Mouse (Mus musculus): ENCODE results near the gene Qtrt1. TPM values are rescaled to one million over a fixed set of nuclear protein-coding genes. Genes with fewer than 3 reads are reported as not detected.

Qtrt1 gene
- polyA plus RNA-seq, 1 experiment from 2014 or later, result 30.8 TPM

- no peak for DNase-seq (ENCODE audit: low spot score)
- WGBS, result 86% methylated on average over 3 of the region's 3 CpGs
- no peaks in the 10 kb centered on the region for H3K27me3 ChIP-seq (ENCODE audit: control insufficient read depth, insufficient read depth, low read length)
- no peak overlapping the region for H3K9ac ChIP-seq (ENCODE audit: low read length)
- no peak for ATAC-seq (ENCODE audit: low FRiP score, low TSS enrichment)
- no peak for TF ChIP-seq CTCF (IDR thresholded peaks at IDR 0.05; ENCODE audit: low read depth)
- no peak for TF ChIP-seq EP300 (optimal IDR thresholded peaks at IDR 0.05)
- H3K4me1 ChIP-seq (replicated peaks; ENCODE audit: control insufficient read depth, insufficient read depth), result no peaks in the 10 kb centered on the region
- H3K4me3 ChIP-seq (ENCODE audit: low read depth, low read length), result no peak overlapping the region
- no peak overlapping the region for H3K27ac ChIP-seq (replicated peaks)
- no peak overlapping the region for H3K4me2 ChIP-seq (replicated peaks; ENCODE audit: low read depth)
- no peaks in the 10 kb centered on the region for H3K9me3 ChIP-seq (ENCODE audit: control insufficient read depth, low read length)
- peaks cover 57% of the 10 kb centered on the region for H3K36me3 ChIP-seq (ENCODE audit: control insufficient read depth, insufficient read depth, low read length)
These were observed 15.9 kb upstream of the Qtrt1 start for GRCm38 (mm10) chr9:21395692-21396091.

DNA sequence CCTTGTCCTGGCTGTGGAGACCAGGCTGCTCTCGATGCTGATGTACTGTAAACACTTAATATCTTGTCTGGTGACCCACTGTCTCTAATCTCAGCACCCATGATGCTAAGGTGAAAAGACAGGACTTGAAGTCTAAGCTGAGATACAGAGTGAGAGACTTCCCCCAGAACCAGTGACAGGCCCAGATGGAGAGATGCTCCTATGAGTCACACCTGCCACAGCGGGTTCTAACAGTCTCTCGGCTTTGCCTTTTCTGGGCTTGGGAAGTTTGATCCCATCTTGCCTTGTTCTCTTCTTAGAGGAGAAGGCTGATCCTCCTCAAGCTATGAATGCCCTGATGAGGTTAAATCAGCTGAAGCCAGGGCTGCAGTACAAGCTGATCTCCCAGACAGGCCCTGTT is 14.5 kb upstream of the Qtrt1 start:
- ATAC-seq (ENCODE audit: low FRiP score, low TSS enrichment) (no peak), DNase-seq (ENCODE audit: low spot score) (no peak)
- Histone ChIP-seq H3K36me3 (ENCODE audit: control insufficient read depth, insufficient read depth, low read length) (peaks cover 65% of the 10 kb centered on the region), H3K27ac (replicated peaks) (no peak overlapping the region), H3K4me3 (ENCODE audit: low read depth, low read length) (no peak overlapping the region), H3K9ac (ENCODE audit: low read length) (no peak overlapping the region), H3K4me2 (replicated peaks; ENCODE audit: low read depth) (no peak overlapping the region), H3K27me3 (ENCODE audit: control insufficient read depth, insufficient read depth, low read length) (no peaks in the 10 kb centered on the region), H3K9me3 (ENCODE audit: control insufficient read depth, low read length) (no peaks in the 10 kb centered on the region), H3K4me1 (replicated peaks; ENCODE audit: control insufficient read depth, insufficient read depth) (no peaks in the 10 kb centered on the region)
- WGBS, result 94% methylated on average over 3 of the region's 3 CpGs
- TF ChIP-seq CTCF (IDR thresholded peaks at IDR 0.05; ENCODE audit: low read depth), result no peak
- TF ChIP-seq EP300 (optimal IDR thresholded peaks at IDR 0.05), result no peak

- Histone ChIP-seq H3K4me1 (replicated peaks; ENCODE audit: control insufficient read depth, insufficient read depth) (no peaks in the 10 kb centered on the region), H3K9ac (ENCODE audit: low read length) (no peak overlapping the region), H3K4me2 (replicated peaks; ENCODE audit: low read depth) (no peak overlapping the region), H3K27ac (replicated peaks) (no peak overlapping the region), H3K36me3 (ENCODE audit: control insufficient read depth, insufficient read depth, low read length) (peaks cover 52% of the 10 kb centered on the region), H3K27me3 (ENCODE audit: control insufficient read depth, insufficient read depth, low read length) (no peaks in the 10 kb centered on the region), H3K9me3 (ENCODE audit: control insufficient read depth, low read length) (no peaks in the 10 kb centered on the region), H3K4me3 (ENCODE audit: low read depth, low read length) (no peak overlapping the region)
- DNase-seq (ENCODE audit: low spot score) (no peak), ATAC-seq (ENCODE audit: low FRiP score, low TSS enrichment) (no peak)
- WGBS, result 92% methylated on average over 9 of the region's 9 CpGs
- TF ChIP-seq EP300 (optimal IDR thresholded peaks at IDR 0.05) (no peak), CTCF (IDR thresholded peaks at IDR 0.05; ENCODE audit: low read depth) (no peak)
These were observed 10.6 kb upstream of the Qtrt1 start for GRCm38 (mm10) chr9:21401042-21401441.

DNA sequence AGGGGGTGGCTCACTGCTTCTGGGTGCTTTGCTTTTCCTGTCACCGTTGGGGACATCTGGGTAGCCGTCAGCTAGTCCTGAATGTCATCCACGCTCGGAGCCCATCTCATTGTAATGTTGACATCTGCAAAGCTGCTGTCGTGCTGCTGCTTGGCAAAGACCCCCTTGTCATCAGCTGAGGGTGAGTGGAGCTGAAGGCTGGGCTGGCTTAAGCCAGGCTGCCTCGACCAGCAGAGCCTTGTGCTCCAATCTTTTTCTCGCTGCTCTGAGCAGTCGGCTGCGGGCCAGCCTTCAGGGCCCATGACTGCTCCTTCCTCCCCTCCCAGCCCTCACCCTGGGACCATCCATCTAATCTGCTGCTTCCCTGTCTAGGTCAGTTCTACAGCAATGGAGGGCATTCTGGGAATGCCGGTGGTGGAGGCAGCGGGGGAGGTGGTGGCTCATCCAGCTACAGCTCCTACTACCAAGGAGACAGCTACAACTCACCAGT is 8.8 kb upstream of the Qtrt1 start:
- DNase-seq (ENCODE audit: low spot score) (no peak), ATAC-seq (ENCODE audit: low FRiP score, low TSS enrichment) (no peak)
- WGBS, result 78% methylated on average over 11 of the region's 11 CpGs
- Histone ChIP-seq H3K9ac (ENCODE audit: low read length) (no peak overlapping the region), H3K36me3 (ENCODE audit: control insufficient read depth, insufficient read depth, low read length) (peaks cover 54% of the 10 kb centered on the region), H3K4me3 (ENCODE audit: low read depth, low read length) (no peak overlapping the region), H3K4me2 (replicated peaks; ENCODE audit: low read depth) (no peak overlapping the region), H3K27ac (replicated peaks) (no peak overlapping the region), H3K9me3 (ENCODE audit: control insufficient read depth, low read length) (no peaks in the 10 kb centered on the region), H3K4me1 (replicated peaks; ENCODE audit: control insufficient read depth, insufficient read depth) (no peaks in the 10 kb centered on the region), H3K27me3 (ENCODE audit: control insufficient read depth, insufficient read depth, low read length) (no peaks in the 10 kb centered on the region)
- TF ChIP-seq EP300 (optimal IDR thresholded peaks at IDR 0.05), result no peak
- TF ChIP-seq CTCF (IDR thresholded peaks at IDR 0.05; ENCODE audit: low read depth), result no peak

- TF ChIP-seq CTCF (IDR thresholded peaks at IDR 0.05; ENCODE audit: low read depth), result no peak
- TF ChIP-seq EP300 (optimal IDR thresholded peaks at IDR 0.05), result no peak
- no peak for DNase-seq (ENCODE audit: low spot score)
- ATAC-seq (ENCODE audit: low FRiP score, low TSS enrichment), result no peak
- 97% methylated on average over 5 of the region's 5 CpGs for WGBS
- peaks cover 52% of the 10 kb centered on the region for H3K36me3 ChIP-seq (ENCODE audit: control insufficient read depth, insufficient read depth, low read length)
- no peak overlapping the region for H3K9ac ChIP-seq (ENCODE audit: low read length)
- H3K4me3 ChIP-seq (ENCODE audit: low read depth, low read length), result no peak overlapping the region
- no peak overlapping the region for H3K4me2 ChIP-seq (replicated peaks; ENCODE audit: low read depth)
- no peak overlapping the region for H3K27ac ChIP-seq (replicated peaks)
- H3K9me3 ChIP-seq (ENCODE audit: control insufficient read depth, low read length), result no peaks in the 10 kb centered on the region
- H3K4me1 ChIP-seq (replicated peaks; ENCODE audit: control insufficient read depth, insufficient read depth), result no peaks in the 10 kb centered on the region
- no peaks in the 10 kb centered on the region for H3K27me3 ChIP-seq (ENCODE audit: control insufficient read depth, insufficient read depth, low read length)
These were observed 7.9 kb upstream of the Qtrt1 start for GRCm38 (mm10) chr9:21403745-21404144.

DNA sequence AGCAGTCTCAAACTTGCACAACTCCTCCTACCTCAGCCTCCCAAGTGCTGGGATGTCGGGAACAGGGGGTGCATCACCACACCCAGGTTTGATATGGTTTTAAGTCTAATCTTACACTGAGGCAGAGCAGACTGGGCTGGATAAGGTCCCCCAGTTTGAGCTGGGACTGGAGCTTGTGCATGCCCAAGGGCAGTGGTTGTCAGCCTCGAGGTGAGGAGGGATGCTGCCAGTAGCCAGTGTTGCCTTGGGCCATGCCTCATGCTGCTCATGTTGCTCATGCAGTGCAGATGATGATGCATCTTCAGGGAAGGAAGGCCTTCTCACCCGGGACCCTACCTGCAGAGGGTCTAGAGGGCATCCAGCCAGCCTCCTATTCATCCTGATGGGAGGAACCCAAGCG is 6.1 kb upstream of the Qtrt1 start:
- H3K4me3 ChIP-seq (ENCODE audit: low read depth, low read length), result no peak overlapping the region
- WGBS, result 72% methylated on average over 4 of the region's 4 CpGs
- no peak for ATAC-seq (ENCODE audit: low FRiP score, low TSS enrichment)
- DNase-seq (ENCODE audit: low spot score), result no peak
- H3K9ac ChIP-seq (ENCODE audit: low read length), result no peak overlapping the region
- H3K36me3 ChIP-seq (ENCODE audit: control insufficient read depth, insufficient read depth, low read length), result peaks cover 35% of the 10 kb centered on the region; the same call in 1 of the 2 replicates
- TF ChIP-seq EP300 (optimal IDR thresholded peaks at IDR 0.05) (no peak), CTCF (IDR thresholded peaks at IDR 0.05; ENCODE audit: low read depth) (no peak)
- H3K4me1 ChIP-seq (replicated peaks; ENCODE audit: control insufficient read depth, insufficient read depth), result no peaks in the 10 kb centered on the region
- no peak overlapping the region for H3K4me2 ChIP-seq (replicated peaks; ENCODE audit: low read depth)
- H3K27ac ChIP-seq (replicated peaks), result no peak overlapping the region
- no peaks in the 10 kb centered on the region for H3K9me3 ChIP-seq (ENCODE audit: control insufficient read depth, low read length)
- no peaks in the 10 kb centered on the region for H3K27me3 ChIP-seq (ENCODE audit: control insufficient read depth, insufficient read depth, low read length)

Data from stomach, postnatal 0 days (tissue).